Mouse (Mus musculus) lung, postnatal 4 days (tissue): ENCODE measurements around the gene Nme7.

Experiments used
- DNase-seq, 2 experiments: peaks; one replicate each; pipeline ENCODE4 v3.0.0; 2021

Nme7 gene

DNA sequence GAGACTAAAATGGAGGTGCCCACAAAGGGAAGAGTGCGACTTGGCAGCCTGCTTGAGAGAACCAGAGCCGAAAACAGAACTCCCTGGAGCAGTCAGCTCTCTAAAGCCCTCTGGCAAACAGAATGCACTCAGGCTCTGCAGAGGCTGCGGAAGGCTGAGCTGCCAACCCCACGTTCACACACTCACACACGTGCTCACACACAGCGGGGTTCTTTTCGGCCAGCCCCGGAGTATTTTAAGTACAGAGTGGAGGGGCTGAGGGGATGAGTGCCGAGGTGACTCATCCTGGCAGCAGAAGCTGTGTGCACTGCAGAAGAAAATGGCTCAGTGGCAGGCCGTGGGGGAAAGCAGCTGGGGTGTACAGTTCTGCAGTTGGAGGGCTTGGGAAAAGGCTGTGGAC lies 157.8 kb downstream of the Nme7 start:
- peak; percentile 41 to 66 for DNase-seq

DNA sequence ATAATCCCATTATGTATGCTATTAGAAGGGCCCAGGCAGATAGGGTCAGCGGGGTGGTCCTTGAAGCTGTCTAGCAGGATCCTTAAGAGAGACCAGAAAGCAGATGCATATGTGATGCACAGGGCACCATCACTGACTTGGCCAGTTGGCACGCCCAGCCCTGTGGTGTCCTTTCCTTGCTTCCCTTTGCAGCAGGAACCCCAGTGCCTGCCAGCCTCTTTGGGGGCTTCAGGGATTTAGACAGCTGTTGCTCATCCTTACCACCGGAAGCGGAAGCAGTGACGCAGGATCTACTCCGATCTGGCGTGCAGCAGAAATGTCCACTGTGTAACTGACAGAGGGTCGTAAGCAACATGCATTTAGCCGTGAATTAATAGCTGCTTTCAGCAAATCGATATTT lies 163.5 kb downstream of the Nme7 start:
- no peak for DNase-seq

DNA sequence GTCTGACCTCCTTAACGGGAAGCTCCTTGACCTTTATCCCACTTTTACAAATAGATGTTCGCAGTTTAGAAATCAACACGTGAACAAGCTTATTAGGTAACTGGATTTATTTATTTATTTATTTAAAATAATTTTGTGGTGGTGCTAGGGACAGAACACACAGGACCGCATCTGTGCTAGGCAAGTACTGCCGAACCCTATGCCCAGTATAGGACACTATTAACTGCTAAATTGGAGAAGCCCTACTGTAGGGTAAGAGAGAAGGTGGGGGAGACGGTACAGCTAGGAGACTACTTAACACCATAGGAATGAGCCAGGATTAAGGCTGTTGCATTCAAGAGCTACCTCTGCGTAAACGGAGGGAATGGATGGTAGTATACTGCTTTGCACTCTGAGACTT lies 164.4 kb downstream of the Nme7 start:
- no peak for DNase-seq

DNA sequence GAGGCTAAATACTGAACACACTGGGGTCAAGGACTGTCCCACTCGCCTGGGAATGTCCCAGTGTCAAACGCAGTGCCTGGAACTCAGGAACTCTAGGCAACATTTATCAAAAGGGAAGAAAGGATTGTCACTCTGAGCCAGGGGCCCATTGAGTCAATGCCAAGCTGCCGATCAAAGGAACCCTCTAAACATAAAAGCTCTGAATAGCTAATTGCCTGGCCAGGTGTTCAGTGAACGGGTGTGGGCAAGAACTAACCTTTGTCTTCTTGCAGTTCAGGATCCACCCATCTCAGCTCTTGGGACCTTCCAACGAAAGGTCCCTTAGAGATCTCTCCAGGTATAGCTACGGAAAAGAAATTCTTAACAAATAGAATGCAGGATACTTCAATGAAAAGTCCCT lies 167.1 kb downstream of the Nme7 start:
- DNase-seq, result no peak

DNA sequence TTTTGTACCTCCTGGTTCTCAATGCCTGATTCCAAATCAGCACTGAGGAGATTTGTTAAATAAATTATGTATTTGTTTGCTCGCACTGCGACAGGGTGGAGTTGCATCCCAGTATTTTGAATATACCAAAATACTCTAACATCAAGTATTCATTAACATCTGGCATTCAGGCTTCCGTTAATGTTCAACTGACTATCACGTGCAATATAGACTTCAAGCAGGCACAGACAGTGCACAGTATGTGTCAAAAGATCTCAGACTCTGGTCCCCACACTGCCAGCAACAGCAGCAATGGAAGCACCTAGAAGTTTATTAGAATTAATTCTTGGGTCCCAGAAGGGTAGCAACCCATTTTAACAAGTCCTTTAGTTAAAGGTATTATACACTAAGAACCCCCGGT lies 167.7 kb downstream of the Nme7 start:
- DNase-seq, result no peak

DNA sequence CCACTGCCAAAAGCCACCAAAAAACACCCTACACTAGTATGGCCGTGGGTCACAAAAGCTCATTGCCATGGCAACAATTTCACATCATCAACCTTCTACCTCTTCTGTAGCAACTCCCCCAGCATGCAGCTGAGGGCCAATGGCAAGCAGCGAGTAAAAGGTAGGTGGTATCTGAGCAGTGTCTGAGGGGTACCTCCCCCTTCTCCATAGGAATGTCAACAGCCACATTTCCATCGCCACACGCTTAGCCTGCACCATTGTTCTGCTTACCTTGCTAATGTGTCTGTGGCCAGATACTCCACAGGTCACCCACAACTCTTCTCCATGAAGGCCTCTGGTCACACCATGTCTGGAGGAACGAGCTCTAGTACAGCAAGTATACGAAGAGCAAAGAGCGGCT lies 169.5 kb downstream of the Nme7 start:
- no peak for DNase-seq

DNA sequence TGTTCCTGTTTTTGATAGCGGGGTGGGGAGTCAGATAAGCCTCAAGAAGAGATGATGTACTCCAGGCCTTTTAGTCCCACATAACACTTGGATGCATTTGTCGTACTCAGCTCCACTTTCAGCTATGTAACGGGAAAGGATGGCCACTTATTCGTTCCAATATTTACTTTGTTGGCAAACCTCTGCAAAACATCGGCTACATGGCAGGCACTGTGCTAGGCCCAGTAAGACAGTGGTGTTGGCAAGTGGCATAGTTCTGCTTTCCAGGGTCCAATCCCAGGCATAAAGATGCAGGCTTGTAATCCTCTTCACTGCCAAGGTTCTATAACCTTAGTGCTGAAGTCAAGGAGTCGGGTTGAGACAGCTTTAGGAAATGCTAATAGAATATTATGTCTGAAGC lies 170.4 kb downstream of the Nme7 start:
- DNase-seq, result no peak

DNA sequence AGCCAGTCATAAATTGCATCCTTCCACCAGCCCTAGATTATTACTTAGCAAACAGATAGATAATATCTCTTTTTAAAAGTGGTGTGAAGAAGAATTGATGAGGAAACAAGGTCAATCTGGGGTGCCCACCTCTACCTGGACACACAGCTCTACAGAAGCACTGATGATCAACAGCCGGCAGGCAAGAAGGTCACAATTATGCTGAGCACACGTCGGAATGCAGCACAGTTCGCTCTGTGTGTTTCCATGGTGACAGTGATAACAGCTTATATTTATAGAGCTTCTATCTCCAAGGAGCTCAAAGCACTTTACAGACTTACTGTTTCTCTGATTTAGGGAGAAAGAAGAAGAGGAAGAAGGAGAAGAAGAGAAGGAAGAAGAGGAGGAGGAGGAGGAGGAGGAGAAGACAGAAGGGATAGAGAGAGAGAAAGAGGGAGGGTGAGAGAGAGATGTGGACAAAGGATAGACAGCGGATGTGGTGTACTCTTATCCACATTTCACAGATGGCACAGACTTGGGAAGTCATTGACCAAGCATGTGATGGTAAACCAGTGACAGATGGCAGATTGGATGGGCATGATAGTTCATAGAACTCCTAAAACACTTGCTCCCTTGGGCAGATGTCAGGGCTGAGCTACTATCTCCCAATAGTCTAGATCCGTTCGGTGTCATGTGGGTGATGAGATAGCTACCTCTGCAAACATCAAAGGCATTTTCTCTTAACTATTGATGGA lies 171.0 kb downstream of the Nme7 start:
- DNase-seq, result no peak

DNA sequence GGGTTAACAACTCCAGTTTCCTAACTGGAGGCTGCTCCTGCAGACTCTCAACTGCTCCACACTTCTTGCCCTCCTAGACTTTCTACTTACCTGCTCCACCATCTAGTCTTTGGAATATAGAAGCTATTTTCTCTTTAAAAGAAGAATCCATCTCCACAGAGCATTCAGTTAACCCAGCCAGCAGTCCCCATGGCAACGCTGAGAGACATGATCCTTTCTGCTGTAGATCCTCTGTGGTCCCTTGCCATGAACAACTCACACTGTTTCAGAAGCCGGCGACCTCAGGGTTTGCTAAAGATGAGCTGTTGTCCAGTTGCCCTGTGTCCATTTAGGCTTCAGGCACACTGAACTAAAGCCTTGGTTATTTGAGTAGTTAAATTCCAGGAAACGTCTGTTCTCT lies 172.0 kb downstream of the Nme7 start:
- no peak for DNase-seq

DNA sequence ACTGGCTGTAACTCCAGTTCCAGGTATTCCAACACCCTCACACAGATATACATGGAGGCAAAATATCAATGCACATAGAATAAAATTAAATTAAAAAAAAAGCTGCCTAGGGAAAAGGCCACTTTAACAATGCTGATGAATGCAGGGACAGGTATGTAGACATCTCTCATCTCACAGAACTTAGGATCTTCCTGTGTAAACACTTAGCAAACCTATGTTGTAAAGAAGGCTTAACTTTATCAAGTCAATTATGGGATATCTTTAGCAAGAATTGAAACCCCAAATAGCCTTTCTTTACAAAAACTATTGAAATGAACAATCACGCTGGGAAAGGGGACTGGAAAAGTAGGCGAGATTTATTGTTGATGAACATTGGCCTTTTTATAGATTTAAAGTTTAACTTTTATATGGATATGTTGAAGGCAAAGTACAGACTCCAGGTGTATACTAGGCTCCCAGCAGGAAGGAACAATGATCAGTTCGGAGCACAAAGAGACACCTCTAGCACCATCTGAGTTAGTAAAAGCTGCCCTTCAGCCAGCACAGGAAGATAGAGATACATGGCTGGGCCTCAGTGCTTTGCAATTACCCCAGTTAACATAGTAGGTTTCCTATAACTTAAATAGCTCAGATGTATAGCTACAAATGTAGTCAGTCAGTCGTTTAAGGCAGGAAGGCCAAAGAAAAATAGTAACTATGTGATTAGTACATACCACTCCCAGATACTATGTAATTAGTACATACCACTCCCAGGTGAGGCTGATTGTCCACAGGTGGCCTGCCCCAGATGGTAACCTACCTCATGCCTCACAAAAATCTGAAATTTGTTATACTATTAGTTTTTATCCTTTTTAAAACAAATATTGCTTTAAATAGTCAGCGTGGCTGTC lies 177.1 kb downstream of the Nme7 start:
- DNase-seq, result no peak

DNA sequence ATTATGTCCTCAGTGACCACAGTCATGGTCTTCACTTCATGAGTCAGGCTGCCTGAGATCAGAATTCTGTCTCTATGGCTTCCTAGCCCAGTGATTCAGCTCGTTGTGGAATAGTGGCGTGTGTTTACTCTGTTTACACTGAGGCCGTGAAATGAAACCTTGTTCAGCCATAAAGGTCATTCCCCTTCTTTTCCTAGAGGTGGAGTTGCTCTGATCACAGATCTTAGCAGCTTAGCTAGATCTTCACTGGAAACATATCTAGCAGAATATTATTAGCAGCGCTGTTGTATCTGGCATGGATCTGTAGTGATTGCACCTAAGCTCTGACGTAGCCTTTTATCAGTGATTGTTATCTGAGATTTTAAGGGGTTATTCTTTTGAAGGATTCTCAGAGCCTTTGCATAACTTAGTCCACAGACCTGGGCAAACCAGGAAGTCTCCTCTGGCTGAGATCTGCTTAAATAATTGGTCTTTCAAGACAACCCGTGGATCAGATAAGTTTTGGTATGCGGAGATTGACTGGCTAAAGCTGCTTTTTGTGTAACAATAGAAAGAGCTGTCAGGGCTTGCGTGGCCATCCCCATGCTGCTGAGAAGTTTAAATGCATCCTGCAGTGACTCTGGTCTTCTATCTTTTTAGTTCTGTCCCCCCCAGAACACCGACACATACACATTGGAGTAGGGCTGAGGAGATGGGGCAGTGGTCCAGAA lies 177.9 kb downstream of the Nme7 start:
- DNase-seq, result no peak

DNA sequence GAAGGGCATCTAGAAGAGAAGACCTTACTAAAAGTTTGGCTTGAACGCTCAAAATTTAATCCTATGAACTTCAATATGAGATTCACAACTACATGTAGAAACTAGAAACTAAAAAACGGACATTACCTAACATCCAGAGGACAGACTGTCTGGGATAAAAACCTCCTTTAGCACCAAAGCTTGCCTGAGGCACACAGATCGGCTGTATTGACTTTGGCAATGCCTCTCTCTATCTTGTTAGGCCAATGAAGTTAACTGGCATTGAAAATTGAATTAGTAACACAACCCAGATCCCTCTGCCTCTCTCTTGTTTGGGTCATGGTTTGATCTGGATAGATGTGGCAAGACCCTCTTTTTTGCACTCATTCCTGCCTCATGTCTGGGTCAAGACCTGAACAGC lies 178.9 kb downstream of the Nme7 start:
- no peak for DNase-seq

DNA sequence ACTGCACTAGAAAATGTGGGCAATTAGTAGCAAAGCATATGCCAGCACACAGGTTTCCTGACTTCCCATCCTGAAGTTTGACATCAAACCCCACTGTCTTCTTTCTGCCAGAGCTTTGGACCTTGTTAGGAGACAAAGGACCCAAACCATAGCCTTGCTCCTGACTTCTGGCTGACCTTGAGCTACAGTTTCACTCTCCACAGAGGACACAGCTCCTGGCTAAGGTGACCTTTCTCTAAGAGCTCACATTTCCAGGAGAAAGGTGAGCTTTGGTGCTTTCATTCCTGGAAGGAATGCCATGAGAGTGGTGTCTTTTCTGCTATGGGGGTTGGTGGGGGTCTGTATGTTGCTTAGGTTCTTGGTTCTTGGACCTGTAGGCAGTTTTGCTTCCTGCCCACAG lies 179.8 kb downstream of the Nme7 start:
- no peak for DNase-seq
